Mouse (Mus musculus) kidney, postnatal 0 days (tissue): ENCODE results near the gene Tmcc3. TPM values are rescaled to one million over a fixed set of nuclear protein-coding genes. Genes with fewer than 3 reads are reported as not detected.

Experiments
- ATAC-seq: fragments of 200-750 bp; cut with Nextera tagmentation; replicated peaks from 2 replicates; pipeline ENCODE4 v1.8.0; 2017; ENCODE audit warnings: low read depth, moderate number of reproducible peaks, moderate TSS enrichment, moderate library complexity; ENCODE audit not compliant: low FRiP score
- DNase-seq: peaks from one replicate; pipeline ENCODE4 v3.0.0-alpha.2; 2016; ENCODE audit warnings: low spot score
- H3K27ac ChIP-seq: fragments of 300-500 bp; sonication (generic); 2 replicates; pipeline ENCODE4 v1.5.1; 2014; ENCODE audit warnings: mild to moderate bottlenecking
- H3K27me3 ChIP-seq: fragments of 300-500 bp; sonication (generic); 2 replicates; pipeline ENCODE4 v1.6.1; 2014; ENCODE audit warnings: low read length, mixed read lengths; ENCODE audit not compliant: insufficient read depth
- H3K36me3 ChIP-seq: fragments of 300-500 bp; sonication (generic); 2 replicates; pipeline ENCODE4 v1.6.1; 2014; ENCODE audit warnings: low read length, mixed read lengths; ENCODE audit not compliant: insufficient read depth
- H3K4me1 ChIP-seq: fragments of 300-500 bp; sonication (generic); replicated peaks from 2 replicates; pipeline ENCODE4 v1.6.1; 2014; ENCODE audit warnings: antibody characterized with exemption, low read length, mixed read lengths; ENCODE audit not compliant: insufficient read depth
- H3K4me2 ChIP-seq: fragments of 300-500 bp; sonication (generic); 2 replicates; pipeline ENCODE4 v1.6.1; 2014; ENCODE audit warnings: mild to moderate bottlenecking, low read length, moderate library complexity, mixed read lengths
- H3K4me3 ChIP-seq: fragments of 300-500 bp; sonication (generic); replicated peaks from 2 replicates; pipeline ENCODE4 v1.5.1; 2014; ENCODE audit warnings: low read depth, low read length
- H3K9ac ChIP-seq: fragments of 300-500 bp; sonication (generic); 2 replicates; pipeline ENCODE4 v1.6.1; 2014; ENCODE audit warnings: low read depth, low read length
- H3K9me3 ChIP-seq: fragments of 300-500 bp; sonication (generic); replicated peaks from 2 replicates; pipeline ENCODE4 v1.6.1; 2016; ENCODE audit warnings: low read length, inconsistent platforms, mixed read lengths
- CTCF ChIP-seq: IDR thresholded peaks from 2 replicates; pipeline ENCODE4 v1.5.1; 2016; ENCODE audit warnings: antibody characterized with exemption, low read depth, mild to moderate bottlenecking, moderate library complexity
- WGBS: fragments of 180-500 bp; shearing (Covaris S2); extraction: QIAGEN DNeasy Blood & Tissue Kit; methylation state at CpG from one replicate; pipeline ENCODE4 v1.1.7; 2014; 5-methylcytosine and 5-hydroxymethylcytosine counted together
- polyA plus RNA-seq: library from polyadenylated mRNA; unstranded; fragments of >200 nt; fragmentation: Nextera tagmentation; extraction: Ambion mirVana; gene quantifications from 2 replicates; pipeline ENCODE4 v1.2.1, GENCODE M21; 2015

Gene Tmcc3
- polyA plus RNA-seq, 1 experiment from 2014 or later, result 7.9 TPM

DNA sequence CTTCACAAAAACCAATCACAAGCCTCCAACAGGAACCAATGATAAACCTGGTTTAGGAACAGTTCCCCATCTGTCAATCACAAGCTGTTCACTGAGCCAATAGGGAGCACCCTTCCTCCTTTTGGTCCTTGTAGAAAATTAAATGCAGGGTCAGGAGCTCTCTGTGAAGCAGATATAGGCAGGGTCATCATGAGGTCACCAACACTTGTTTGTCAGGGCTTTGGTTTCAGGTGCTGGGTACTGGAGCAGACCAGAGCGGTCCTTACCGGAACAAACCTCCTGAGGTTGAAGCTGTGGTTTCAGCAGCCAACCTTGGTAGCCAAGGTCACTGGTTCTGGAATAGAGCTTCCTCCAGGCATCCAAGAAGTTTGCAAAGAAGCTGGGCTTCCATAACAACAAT is 12.4 kb upstream of the Tmcc3 start:
- H3K9me3 ChIP-seq, result no peaks in the 10 kb centered on the region
- no peak overlapping the region for H3K9ac ChIP-seq
- ATAC-seq (no peak), DNase-seq (no peak)
- no peak overlapping the region for H3K4me2 ChIP-seq
- H3K4me1 ChIP-seq, result no peaks in the 10 kb centered on the region
- no peaks in the 10 kb centered on the region for H3K36me3 ChIP-seq
- no peaks in the 10 kb centered on the region for H3K27me3 ChIP-seq
- no peak for TF ChIP-seq CTCF
- H3K4me3 ChIP-seq, result no peak overlapping the region
- 82% methylated on average over 2 of the region's 2 CpGs for WGBS
- no peak overlapping the region for H3K27ac ChIP-seq

- no peak overlapping the region for H3K9ac ChIP-seq
- no peaks in the 10 kb centered on the region for H3K4me1 ChIP-seq
- H3K9me3 ChIP-seq, result no peaks in the 10 kb centered on the region
- no peak for TF ChIP-seq CTCF
- no peaks in the 10 kb centered on the region for H3K36me3 ChIP-seq
- 75% methylated on average over 9 of the region's 9 CpGs for WGBS
- H3K4me3 ChIP-seq, result no peak overlapping the region
- no peak overlapping the region for H3K27ac ChIP-seq
- H3K27me3 ChIP-seq, result no peaks in the 10 kb centered on the region
- DNase-seq (no peak), ATAC-seq (no peak)
- H3K4me2 ChIP-seq, result no peak overlapping the region
Measured at GRCm38 (mm10) chr10:94304064-94304657, 7.6 kb upstream of the Tmcc3 start.

- WGBS, result 55% methylated on average over 5 of the region's 5 CpGs
- H3K4me1 ChIP-seq, result no peaks in the 10 kb centered on the region
- DNase-seq (peak; percentile 65), ATAC-seq (no peak)
- no peaks in the 10 kb centered on the region for H3K36me3 ChIP-seq
- no peak overlapping the region for H3K4me2 ChIP-seq
- no peak overlapping the region for H3K27ac ChIP-seq
- no peak overlapping the region for H3K9ac ChIP-seq
- H3K9me3 ChIP-seq, result no peaks in the 10 kb centered on the region
- no peak for TF ChIP-seq CTCF
- H3K27me3 ChIP-seq, result no peaks in the 10 kb centered on the region
- no peak overlapping the region for H3K4me3 ChIP-seq
Measured at GRCm38 (mm10) chr10:94305526-94305925, 6.2 kb upstream of the Tmcc3 start.

DNA sequence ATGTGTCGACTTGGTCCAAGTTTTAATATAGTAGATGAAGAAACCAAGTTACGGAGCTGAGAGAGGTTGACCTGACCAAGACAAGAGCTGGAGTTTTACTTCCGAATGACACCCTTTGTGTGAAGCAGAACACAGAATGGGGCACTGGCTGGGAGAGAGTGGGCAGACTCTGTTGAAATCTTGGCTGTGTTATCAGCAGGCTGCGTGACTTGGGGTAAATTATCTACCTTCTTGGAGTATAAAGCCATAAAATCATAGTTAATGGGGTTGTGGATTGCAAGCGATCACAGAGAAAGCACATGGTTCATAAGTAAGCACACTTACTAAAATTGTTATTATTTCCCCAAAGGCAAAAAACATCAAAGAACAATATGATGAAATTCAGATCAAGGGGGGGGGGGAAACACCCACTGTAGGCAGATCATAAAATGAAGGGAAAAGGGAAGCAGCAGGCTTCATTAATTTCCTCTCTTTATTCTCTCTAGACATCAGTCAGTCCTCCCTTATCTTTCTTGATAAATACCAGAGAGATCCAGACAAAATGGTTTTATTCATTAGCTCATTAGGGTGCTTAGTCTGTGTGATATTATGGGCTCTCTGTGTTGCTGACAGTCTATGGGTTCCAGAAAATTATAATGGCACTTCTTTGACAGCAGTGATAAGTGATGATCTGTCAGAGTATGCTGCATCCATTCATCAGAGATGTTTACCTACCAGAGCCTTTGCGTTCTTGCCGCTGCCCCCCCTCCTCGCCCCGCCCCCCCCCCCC is 1.1 kb upstream of the Tmcc3 start:
- ATAC-seq, result no peak
- Histone ChIP-seq H3K27me3 (0 out of 2 replicates have a peak, but pooled peaks cover 5% of the 10 kb centered on the region), H3K9me3 (no peaks in the 10 kb centered on the region), H3K4me3 (no peak overlapping the region), H3K4me2 (no peak overlapping the region), H3K9ac (no peak overlapping the region), H3K4me1 (no peaks in the 10 kb centered on the region), H3K27ac (no peak overlapping the region), H3K36me3 (no peaks in the 10 kb centered on the region)
- no peak for TF ChIP-seq CTCF
- 51% methylated on average over 7 of the region's 9 CpGs for WGBS
- DNase-seq, result no peak

DNA sequence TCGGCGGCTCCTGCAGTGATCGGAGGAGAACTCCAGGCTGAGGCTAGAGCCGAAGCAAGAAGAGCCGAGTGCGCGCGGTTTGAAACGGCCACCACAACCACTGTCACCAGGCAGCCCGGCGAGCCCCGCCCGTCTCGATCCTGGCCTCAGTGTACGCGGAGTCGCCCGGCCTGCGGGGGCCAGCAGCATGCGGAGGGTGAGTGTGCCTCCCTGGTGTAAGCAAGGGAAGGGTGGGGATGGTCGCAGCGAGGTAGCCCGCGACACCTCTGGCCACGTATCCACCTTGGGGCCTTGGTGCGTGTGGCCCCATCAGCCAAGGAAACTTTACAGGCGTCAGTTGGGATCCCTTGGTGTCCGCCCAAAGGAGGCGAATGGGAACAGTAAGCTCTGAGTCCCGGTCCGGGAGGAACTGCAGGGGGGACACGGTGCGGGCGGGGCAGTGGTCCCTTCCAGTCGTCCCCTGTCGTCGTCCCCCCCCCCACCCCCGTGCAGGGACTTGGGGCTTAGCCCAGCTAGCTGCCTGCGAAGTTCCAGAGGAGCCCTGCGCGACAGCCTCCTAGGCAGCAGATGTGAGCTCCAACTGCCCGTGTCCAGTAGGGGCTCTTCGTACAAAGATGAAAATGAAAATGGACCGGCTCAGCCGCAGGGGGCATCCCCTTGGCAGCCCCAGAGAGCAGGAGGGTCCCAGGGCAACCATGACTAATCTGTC is 412 bp downstream of the Tmcc3 start:
- Histone ChIP-seq H3K4me2 (peak overlapping the region; percentile 92), H3K36me3 (no peaks in the 10 kb centered on the region), H3K27ac (no peak overlapping the region), H3K27me3 (0 out of 2 replicates have a peak, but pooled peaks cover 5% of the 10 kb centered on the region), H3K9ac (peak overlapping the region; percentile 47), H3K9me3 (no peaks in the 10 kb centered on the region), H3K4me1 (no peaks in the 10 kb centered on the region), H3K4me3 (peak overlapping the region; percentile 50)
- under 1% methylated on average over 45 of the region's 45 CpGs for WGBS
- peak; percentile 49; the same call in 1 of the 2 replicates for ATAC-seq
- TF ChIP-seq CTCF, result no peak
- peak; percentile 23 for DNase-seq

DNA sequence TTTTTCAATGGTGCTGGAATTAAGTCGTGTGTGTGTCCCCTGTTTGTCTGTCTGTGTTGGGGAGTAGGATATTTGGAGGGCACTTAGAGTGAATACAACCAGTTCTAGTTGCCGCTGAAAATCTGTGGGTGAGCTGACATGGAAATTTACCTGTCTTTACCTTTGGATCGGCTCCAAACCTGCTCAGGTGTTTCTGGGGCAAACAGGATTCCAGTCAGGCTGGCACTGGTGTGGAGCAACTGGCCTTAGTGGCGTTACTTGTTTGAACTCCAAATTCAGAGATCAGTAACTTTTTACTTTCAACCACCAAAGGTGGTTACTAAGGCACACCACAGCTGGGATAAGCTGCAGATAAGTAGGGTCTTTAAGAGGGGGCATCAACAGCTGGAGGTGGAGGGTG is 1.4 kb downstream of the Tmcc3 start:
- Histone ChIP-seq H3K27me3 (0 out of 2 replicates have a peak, but pooled peaks cover 5% of the 10 kb centered on the region), H3K4me2 (peak overlapping the region; percentile 92), H3K4me3 (no peak overlapping the region), H3K4me1 (no peaks in the 10 kb centered on the region), H3K9me3 (no peaks in the 10 kb centered on the region), H3K9ac (no peak overlapping the region), H3K36me3 (no peaks in the 10 kb centered on the region), H3K27ac (no peak overlapping the region)
- WGBS, result 75% methylated on average over 4 of the region's 4 CpGs
- TF ChIP-seq CTCF, result no peak
- no peak for ATAC-seq
- DNase-seq, result no peak
